Mouse (Mus musculus): ENCODE results near the gene Hdgf. TPM values are rescaled to one million over a fixed set of nuclear protein-coding genes. Genes with fewer than 3 reads are reported as not detected.
"Not testable (repeated sequence)": the region's sequence is repeated elsewhere in the genome, so short reads cannot be mapped to it uniquely, and the experiment has no call there.

Hdgf gene
- polyA plus RNA-seq (2015; fragmentation: Nextera tagmentation; extraction: Ambion mirVana): 116 and 123 TPM in 2 replicates

GRCm38 (mm10) chr3:87905880-87906485 is at the start of gene Hdgf:
TSS of gene Hdgf (plus strand) at chr3:87906321.
- H3K27me3 ChIP-seq (ENCODE audit: insufficient read depth, low read length): no peaks in the 10 kb centered on the region
- no peaks in the 10 kb centered on the region; the same call in 1 of the 2 replicates for H3K36me3 ChIP-seq (replicated peaks; ENCODE audit: insufficient read depth, low read length)
- H3K4me1 ChIP-seq (ENCODE audit: insufficient read depth): peaks cover 45% of the 10 kb centered on the region
- H3K4me3 ChIP-seq (ENCODE audit: low read depth, low read length): peak within 1 kb of the TSS; percentile 94
- peak within 1 kb of the TSS; percentile 87 for H3K27ac ChIP-seq (ENCODE audit: low read depth)
- peak within 1 kb of the TSS; percentile 98 for H3K9ac ChIP-seq (replicated peaks)
- H3K4me2 ChIP-seq (ENCODE audit: low read depth, low read length): peak within 1 kb of the TSS; percentile 87
- TF ChIP-seq EP300 (IDR thresholded peaks at IDR 0.05; ENCODE audit: low read depth): no peak; the same call in 1 of the 2 replicates
- peak; percentile 52 for TF ChIP-seq CTCF (IDR thresholded peaks at IDR 0.05; ENCODE audit: low read depth)
- DNase-seq: peak; percentile 96
- ATAC-seq: peak; percentile 87
- no peaks in the 10 kb centered on the region for H3K9me3 ChIP-seq (ENCODE audit: low read length)
- WGBS (ENCODE audit: insufficient replicate concordance): 1% methylated on average over 37 of the region's 57 CpGs

- no peak overlapping the region for H3K27ac ChIP-seq (ENCODE audit: low read depth)
- no peaks in the 10 kb centered on the region for H3K4me1 ChIP-seq (ENCODE audit: insufficient read depth)
- ATAC-seq: no peak
- H3K4me3 ChIP-seq (ENCODE audit: low read depth, low read length): no peak overlapping the region
- peaks cover 46% of the 10 kb centered on the region for H3K36me3 ChIP-seq (replicated peaks; ENCODE audit: insufficient read depth, low read length)
- no peak for DNase-seq
- WGBS (ENCODE audit: insufficient replicate concordance): 93% methylated on average over 8 of the region's 8 CpGs
- H3K9ac ChIP-seq (replicated peaks): no peak overlapping the region
- H3K27me3 ChIP-seq (ENCODE audit: insufficient read depth, low read length): no peaks in the 10 kb centered on the region
- TF ChIP-seq EP300 (IDR thresholded peaks at IDR 0.05; ENCODE audit: low read depth): no peak
- TF ChIP-seq CTCF (IDR thresholded peaks at IDR 0.05; ENCODE audit: low read depth): no peak
- H3K9me3 ChIP-seq (ENCODE audit: low read length): no peaks in the 10 kb centered on the region
- no peak overlapping the region for H3K4me2 ChIP-seq (ENCODE audit: low read depth, low read length)
Measured at GRCm38 (mm10) chr3:87857666-87858065, 48.5 kb upstream of the Hdgf start.

- WGBS (ENCODE audit: insufficient replicate concordance): 28% methylated on average over 3 of the region's 3 CpGs
- Histone ChIP-seq H3K27me3 (ENCODE audit: insufficient read depth, low read length) (no peaks in the 10 kb centered on the region), H3K4me1 (ENCODE audit: insufficient read depth) (no peaks in the 10 kb centered on the region), H3K4me3 (ENCODE audit: low read depth, low read length) (no peak overlapping the region), H3K9me3 (ENCODE audit: low read length) (no peaks in the 10 kb centered on the region), H3K9ac (replicated peaks) (no peak overlapping the region), H3K27ac (ENCODE audit: low read depth) (no peak overlapping the region), H3K4me2 (ENCODE audit: low read depth, low read length) (no peak overlapping the region), H3K36me3 (replicated peaks; ENCODE audit: insufficient read depth, low read length) (peaks cover 59% of the 10 kb centered on the region)
- peak; percentile 43; the same call in 1 of the 2 replicates for ATAC-seq
- peak; percentile 60 for DNase-seq
- TF ChIP-seq CTCF (IDR thresholded peaks at IDR 0.05; ENCODE audit: low read depth) (peak; percentile 88), EP300 (IDR thresholded peaks at IDR 0.05; ENCODE audit: low read depth) (no peak)
Measured at GRCm38 (mm10) chr3:87859813-87860212, 46.3 kb upstream of the Hdgf start.

- peaks cover 75% of the 10 kb centered on the region for H3K36me3 ChIP-seq (replicated peaks; ENCODE audit: insufficient read depth, low read length)
- not testable (repeated sequence) for H3K4me1 ChIP-seq (ENCODE audit: insufficient read depth); H3K27ac ChIP-seq (ENCODE audit: low read depth); H3K4me3 ChIP-seq (ENCODE audit: low read depth, low read length); H3K9me3 ChIP-seq (ENCODE audit: low read length); H3K4me2 ChIP-seq (ENCODE audit: low read depth, low read length); H3K9ac ChIP-seq (replicated peaks); H3K27me3 ChIP-seq (ENCODE audit: insufficient read depth, low read length); ATAC-seq; DNase-seq
- WGBS (ENCODE audit: insufficient replicate concordance): 82% methylated on average over 4 of the region's 4 CpGs
Measured at GRCm38 (mm10) chr3:87864111-87864510, 42.0 kb upstream of the Hdgf start.

- TF ChIP-seq CTCF (IDR thresholded peaks at IDR 0.05; ENCODE audit: low read depth): no peak
- no peak for TF ChIP-seq EP300 (IDR thresholded peaks at IDR 0.05; ENCODE audit: low read depth)
- Histone ChIP-seq H3K9me3 (ENCODE audit: low read length) (no peaks in the 10 kb centered on the region), H3K27me3 (ENCODE audit: insufficient read depth, low read length) (no peaks in the 10 kb centered on the region), H3K27ac (ENCODE audit: low read depth) (no peak overlapping the region), H3K4me3 (ENCODE audit: low read depth, low read length) (no peak overlapping the region), H3K9ac (replicated peaks) (no peak overlapping the region), H3K36me3 (replicated peaks; ENCODE audit: insufficient read depth, low read length) (peaks cover 20% of the 10 kb centered on the region), H3K4me2 (ENCODE audit: low read depth, low read length) (no peak overlapping the region), H3K4me1 (ENCODE audit: insufficient read depth) (no peaks in the 10 kb centered on the region)
- DNase-seq (no peak), ATAC-seq (no peak)
- WGBS (ENCODE audit: insufficient replicate concordance): 93% methylated on average over 4 of the region's 4 CpGs
Measured at GRCm38 (mm10) chr3:87877730-87878129, 28.4 kb upstream of the Hdgf start.

GRCm38 (mm10) chr3:87884291-87884690 is 21.8 kb upstream of the Hdgf start:
- peak overlapping the region; percentile 96; the same call in 1 of the 2 replicates for H3K27ac ChIP-seq (ENCODE audit: low read depth)
- H3K4me1 ChIP-seq (ENCODE audit: insufficient read depth): peaks cover 19% of the 10 kb centered on the region
- ATAC-seq (no peak), DNase-seq (no peak)
- no peaks in the 10 kb centered on the region for H3K27me3 ChIP-seq (ENCODE audit: insufficient read depth, low read length)
- H3K36me3 ChIP-seq (replicated peaks; ENCODE audit: insufficient read depth, low read length): peaks cover 10% of the 10 kb centered on the region
- H3K9me3 ChIP-seq (ENCODE audit: low read length): no peaks in the 10 kb centered on the region; the same call in 1 of the 2 replicates
- no peak for TF ChIP-seq EP300 (IDR thresholded peaks at IDR 0.05; ENCODE audit: low read depth)
- TF ChIP-seq CTCF (IDR thresholded peaks at IDR 0.05; ENCODE audit: low read depth): no peak
- peak overlapping the region; percentile 98 for H3K9ac ChIP-seq (replicated peaks)
- 0% methylated on average over 3 of the region's 3 CpGs for WGBS (ENCODE audit: insufficient replicate concordance)
- peak overlapping the region; percentile 81 for H3K4me2 ChIP-seq (ENCODE audit: low read depth, low read length)
- H3K4me3 ChIP-seq (ENCODE audit: low read depth, low read length): peak overlapping the region; percentile 91

Data from liver, postnatal 0 days (tissue).